Mouse (Mus musculus) adipocyte (in vitro differentiated cells): ENCODE measurements around the gene Prdm5.

Experiments
- DNase-seq: peaks from one replicate; pipeline ENCODE4 v3.0.0-alpha.2; 2016; ENCODE audit warnings: low spot score

The Prdm5 gene

DNA sequence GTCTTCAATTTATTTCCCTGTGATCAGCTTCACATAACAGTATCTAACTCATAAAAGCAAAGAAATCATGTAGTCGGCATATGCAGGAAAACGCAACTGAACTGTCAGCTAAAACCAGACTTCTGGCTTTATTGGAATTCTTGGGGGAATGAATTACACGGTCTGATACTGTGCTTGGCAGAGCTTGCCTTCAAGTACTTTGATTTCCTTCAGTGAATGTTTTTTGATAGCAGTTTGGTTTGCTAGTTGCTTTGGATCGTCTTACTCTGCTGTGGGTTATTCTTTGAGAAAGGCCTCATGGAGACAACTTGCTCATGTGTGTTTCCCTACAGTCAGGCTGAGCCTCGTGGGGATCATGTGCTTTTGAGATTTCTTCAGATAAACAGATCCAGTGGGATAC is 52.7 kb downstream of the Prdm5 start:
- DNase-seq = no peak

DNA sequence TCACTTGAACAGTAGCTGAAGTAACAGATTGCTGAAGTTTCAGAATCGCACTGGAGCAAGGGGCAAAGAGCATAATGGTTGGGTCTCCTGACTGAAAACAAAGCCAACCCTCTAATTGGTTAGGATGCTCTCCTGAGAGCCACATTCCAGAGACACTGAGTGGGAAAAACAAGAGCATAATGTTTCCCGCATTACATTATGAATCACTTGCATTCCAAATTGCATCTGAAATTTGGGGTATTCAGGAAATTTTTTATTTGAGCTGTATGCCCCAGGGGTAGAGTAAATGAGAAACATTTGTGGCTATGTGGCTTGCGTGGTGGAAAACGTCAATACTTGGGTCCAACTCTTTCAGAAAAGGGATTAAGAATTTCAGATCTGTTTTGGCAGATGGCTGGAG is 55.2 kb downstream of the Prdm5 start:
- DNase-seq = no peak

DNA sequence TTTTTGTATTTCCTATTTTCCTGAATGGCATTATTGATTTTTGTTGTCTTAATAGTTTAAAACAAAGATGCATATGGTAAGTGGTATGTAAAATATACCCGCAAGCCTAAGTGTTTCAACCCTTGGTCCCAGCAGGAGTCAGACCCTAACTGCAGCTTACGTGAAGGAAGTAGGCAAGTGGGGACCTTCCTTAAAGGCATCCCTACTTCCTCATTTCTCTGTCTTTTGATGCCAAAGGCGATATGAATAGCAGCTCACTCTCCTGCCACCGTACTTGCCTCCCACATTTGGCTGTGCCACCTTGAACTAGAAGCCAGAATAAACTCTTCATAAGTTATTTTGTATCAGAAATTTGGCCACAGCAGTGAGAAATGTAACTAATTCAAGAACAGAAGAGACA is 63.8 kb downstream of the Prdm5 start:
- no peak for DNase-seq

- DNase-seq = no peak
Observed at GRCm38 (mm10) chr6:65849127-65849526, 70.3 kb downstream of the Prdm5 start.

DNA sequence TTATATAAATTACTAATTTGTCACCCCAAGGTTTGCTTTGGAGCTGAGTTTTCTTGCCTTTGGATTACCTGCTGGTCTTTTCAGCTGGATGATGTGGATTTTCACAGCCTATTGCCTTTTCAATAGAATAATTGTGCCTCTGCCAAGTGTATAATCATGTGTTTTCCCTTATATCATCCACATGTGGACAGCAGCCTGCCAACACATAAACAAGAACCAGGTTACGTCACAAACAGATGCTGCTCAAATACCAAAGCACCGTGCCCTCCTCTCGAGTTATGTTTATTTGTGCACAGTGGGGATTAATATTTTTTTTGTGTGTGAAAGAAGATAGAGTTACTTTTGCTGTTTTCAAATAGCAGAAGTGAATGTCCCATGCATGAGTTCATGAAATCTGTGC is 70.9 kb downstream of the Prdm5 start:
- peak; percentile 26 for DNase-seq

DNA sequence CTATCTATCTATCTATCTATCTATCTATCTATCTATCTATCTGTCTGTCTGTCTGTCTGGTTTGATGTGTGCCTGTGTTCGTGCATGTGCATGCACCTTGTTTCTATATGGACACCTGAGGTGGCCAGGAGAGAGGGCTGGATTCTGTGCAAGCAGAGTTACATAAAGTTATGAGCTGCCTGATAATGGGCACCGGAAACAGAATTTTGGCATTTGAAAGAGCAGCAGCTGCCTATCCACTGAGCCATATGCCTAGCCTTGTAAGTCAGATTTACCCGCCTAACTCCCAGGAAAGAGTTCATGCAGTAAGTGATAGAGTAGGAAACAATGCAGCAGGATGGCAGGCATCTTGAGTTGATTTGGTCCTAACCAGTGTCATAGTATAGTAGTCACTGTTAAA is 71.4 kb downstream of the Prdm5 start:
- DNase-seq = no peak

DNA sequence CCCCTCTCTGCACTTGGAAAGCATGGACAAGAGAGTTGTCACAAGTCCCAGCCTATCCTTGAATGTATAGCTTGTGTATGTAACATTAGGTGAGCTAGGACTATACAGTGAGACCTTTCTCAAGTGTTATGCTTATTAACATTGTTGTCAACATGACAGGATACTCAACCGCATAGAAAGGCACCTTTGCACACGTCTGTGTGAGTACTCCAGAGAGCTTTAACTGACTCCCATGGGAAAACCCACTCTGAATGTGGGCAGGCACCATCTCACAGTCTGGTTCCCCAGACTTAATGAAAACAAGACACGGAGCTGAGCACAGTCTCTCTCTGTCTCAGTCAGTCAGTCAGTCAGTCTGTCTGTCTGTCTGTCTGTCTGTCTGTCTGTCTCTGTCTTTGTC is 75.2 kb downstream of the Prdm5 start:
- no peak for DNase-seq

DNA sequence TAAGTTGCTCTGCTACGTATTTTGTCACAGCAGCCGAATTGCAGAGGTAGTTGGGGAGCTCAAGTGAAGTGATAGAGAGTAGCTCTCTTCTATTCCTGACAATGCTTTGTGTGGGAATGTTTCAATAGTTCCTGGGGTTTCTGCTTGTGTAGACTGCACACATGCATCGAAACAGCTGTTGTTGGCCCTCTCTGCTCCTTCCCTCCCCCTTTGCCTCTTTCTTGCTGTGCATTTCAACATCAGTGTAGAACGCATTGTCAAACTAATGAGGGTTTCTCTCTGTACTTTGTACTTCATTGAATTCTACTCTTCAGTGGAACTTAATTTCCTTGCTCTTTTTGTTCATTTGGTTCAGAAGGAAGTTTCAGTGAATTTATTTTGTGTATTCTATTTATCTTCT is 75.8 kb downstream of the Prdm5 start:
- DNase-seq = peak; percentile 29

DNA sequence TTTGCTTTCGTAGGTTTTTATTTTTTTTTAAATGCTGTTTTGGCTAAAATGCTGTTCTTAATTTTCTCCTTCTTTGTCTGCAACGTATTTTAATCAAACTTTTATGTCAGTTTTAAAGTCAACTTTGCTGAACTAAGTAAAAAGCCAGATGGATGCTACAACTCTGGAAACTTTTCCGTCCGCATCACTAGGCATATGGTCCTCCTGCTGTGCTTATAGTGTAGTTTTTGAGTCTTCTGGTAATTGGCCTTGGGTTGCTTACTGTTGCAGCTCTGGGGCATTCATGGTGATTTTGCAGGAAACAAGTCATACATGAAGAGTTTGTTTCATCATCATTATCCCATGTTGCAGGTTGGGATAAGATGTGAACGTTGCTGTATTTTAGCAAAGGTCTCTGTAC is 81.8 kb downstream of the Prdm5 start:
- no peak for DNase-seq

- no peak for DNase-seq
Observed at GRCm38 (mm10) chr6:65862836-65863235, 84.0 kb downstream of the Prdm5 start.

GRCm38 (mm10) chr6:65864233-65864632 is 85.4 kb downstream of the Prdm5 start:
- no peak for DNase-seq

- no peak for DNase-seq
Observed at GRCm38 (mm10) chr6:65864919-65865318, 86.1 kb downstream of the Prdm5 start.

GRCm38 (mm10) chr6:65865861-65866260 is 87.1 kb downstream of the Prdm5 start:
- no peak for DNase-seq

DNA sequence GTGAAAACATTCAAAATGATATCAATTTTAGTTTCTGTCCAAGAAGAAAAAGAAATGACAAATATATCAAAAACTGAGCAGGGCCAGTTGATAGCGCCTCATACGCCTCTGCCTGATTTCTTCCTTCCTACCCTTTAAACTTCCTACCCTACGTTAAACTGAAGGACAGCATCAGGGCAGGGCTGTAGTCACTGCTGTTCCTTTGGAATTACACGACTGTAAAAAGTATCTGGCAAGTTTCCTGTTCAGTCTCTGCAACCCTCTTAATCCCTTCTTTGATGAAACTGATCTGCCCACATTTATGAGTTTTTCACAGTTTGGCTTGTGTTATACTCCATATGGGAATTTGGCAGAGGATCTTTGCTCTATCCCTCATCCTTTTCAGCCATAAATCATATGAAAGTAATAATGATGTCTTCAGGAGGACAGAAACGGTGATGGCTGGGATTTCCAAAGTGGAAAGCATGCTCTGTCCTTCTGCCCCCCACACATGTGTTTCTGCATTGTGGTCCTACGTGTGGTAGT is 93.0 kb downstream of the Prdm5 start:
- DNase-seq = no peak

DNA sequence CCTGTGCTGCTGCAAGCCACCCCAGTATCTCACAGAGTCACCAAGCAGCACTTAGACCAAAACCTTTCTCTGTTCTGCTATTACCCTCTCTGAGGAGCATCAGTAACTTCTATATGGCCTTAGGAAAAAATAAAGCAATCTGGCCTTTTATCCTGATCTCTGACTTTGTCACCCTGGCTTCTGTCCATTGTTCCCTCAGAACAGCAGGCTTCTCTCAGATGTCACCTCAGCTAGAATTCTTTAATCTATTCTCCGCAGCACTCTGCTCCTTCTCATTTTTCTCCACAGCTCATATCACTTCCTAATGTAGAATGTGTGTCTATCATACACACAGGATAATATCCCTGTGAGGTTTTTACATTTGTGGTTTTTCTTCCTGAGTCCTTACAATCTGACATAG is 99.5 kb downstream of the Prdm5 start:
- DNase-seq = no peak

DNA sequence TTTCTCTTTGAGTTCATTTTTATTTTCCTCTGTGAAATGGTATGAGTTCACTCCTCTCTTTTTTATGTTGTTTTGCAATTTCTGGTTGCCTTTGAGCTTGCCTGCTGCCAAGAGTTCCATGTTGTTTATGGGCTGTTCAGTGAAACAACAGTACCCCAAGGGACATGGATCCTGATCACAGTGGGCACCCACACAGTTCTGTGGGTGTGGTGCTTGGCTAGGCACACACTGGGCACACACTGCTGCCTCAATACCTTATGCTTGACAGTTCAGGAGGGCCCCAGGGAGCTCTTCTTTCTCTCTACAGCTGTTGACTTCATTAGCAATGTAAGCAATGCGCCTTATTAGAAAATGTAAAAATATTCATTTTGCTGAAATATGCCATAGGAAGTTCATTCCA is 110.0 kb downstream of the Prdm5 start:
- DNase-seq = peak; percentile 43

- DNase-seq = no peak
Observed at GRCm38 (mm10) chr6:65892045-65892660, 113.4 kb downstream of the Prdm5 start.

- no peak for DNase-seq
Observed at GRCm38 (mm10) chr6:65906657-65907182, 127.9 kb downstream of the Prdm5 start.

- DNase-seq = no peak
Observed at GRCm38 (mm10) chr6:65915421-65915820, 136.6 kb downstream of the Prdm5 start.

GRCm38 (mm10) chr6:65921703-65922102 is 142.9 kb downstream of the Prdm5 start:
- no peak for DNase-seq

DNA sequence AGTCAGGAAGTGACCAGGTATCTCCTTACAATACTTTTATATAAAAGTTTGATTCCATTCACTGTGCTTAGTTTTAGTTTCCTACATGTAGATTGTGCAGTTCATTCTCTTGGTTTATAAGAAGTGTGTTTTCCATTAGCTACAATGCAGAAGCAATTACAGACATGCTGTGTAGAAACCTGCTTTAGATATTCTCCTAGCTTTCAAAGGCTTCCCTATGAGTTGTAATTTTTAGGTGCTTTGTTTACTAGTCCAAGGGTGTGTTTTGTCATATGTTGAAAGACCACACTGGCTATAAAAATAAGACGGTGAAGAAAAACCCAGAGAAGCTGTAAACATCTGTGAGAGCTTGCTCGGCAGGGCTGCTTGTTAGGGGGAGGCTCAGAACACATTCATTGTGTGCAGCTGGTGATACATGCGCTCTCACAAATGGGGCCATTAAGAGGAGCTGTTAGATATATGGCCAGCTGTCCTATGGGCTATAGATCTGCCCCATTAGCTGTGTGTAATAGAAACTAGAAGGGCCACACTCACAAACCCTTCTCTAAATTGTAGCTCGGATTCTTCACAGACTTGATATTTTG is 144.8 kb downstream of the Prdm5 start:
- no peak for DNase-seq

DNA sequence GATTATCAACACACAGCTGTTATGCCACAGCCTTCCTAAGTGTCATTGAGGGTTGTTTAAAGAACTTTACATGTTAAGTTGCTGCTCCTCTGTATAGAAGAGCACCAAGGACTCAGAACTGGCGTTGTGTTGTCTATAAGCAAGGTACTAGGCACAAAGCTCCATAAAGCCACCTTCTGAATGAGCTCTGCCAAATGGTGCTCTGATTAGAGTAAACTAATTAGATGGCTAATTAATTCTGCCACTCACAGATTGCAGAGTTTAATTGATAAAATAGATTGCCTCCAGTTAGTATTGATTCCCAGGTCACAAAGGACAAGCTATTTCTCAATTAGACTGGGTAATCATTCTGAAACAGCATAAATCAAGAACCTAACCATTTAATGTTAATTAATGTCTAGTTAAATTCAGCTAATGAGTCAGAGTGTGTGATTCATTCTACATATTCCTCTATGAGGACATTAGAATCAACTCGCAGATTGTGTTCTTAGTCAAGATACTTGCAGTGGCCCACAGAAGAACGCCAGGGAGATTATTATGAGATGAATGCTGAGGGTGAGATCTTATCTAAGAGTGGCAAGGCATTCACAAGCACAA is 147.0 kb downstream of the Prdm5 start:
- DNase-seq = no peak

DNA sequence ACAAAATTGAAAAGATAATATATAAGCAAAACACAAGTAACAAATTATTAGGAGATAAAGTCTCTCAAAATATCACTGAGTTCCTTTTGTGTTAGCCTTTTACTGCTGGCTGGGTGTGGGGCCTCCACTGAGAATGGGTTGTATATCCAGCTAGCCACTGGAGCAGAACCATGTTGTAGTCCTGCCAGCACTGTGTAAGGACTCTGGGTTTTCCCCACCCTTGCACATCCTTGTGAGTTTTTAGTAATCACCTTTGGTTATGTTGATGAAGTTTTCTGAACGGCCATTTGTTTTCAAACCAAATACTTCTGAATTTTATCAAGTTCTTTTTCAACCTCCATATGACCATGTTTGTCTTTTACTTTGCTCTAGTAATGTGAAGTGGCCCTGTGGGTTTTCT is 151.7 kb downstream of the Prdm5 start:
- DNase-seq = no peak
